Mouse (Mus musculus) c-Kit-positive CD71-negative TER-119-negative erythroid progenitor cells, embryonic 14.5 days (primary cell): ENCODE measurements around the gene Hnrnpr.

Experiments
- DNase-seq: peaks from one replicate; pipeline ENCODE4 v3.0.0-alpha.2; 2013; ENCODE audit warnings: low read depth

The Hnrnpr gene

GRCm38 (mm10) chr4:136308355-136308754 lies 2.4 kb upstream of the Hnrnpr start:
- no peak for DNase-seq

DNA sequence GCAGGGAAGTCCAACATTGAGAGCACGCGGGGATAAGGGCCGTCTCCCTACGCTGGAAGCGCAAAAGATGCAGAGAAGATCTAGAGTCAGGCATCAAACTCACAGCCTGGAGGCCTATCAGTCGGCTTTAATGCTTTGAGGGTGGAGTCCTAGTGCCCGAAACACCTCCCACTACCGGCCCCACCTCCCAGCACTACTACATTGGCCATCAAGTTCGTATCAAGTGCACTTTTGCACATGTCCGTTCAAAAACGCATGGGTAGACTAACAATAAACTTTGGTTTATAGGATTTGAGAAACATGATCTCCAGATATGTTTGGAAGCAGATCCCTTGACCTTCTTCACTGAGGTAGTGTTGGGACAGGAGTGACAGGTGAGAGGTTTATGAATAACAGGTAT lies 962 bp upstream of the Hnrnpr start:
- peak; percentile 68 for DNase-seq

DNA sequence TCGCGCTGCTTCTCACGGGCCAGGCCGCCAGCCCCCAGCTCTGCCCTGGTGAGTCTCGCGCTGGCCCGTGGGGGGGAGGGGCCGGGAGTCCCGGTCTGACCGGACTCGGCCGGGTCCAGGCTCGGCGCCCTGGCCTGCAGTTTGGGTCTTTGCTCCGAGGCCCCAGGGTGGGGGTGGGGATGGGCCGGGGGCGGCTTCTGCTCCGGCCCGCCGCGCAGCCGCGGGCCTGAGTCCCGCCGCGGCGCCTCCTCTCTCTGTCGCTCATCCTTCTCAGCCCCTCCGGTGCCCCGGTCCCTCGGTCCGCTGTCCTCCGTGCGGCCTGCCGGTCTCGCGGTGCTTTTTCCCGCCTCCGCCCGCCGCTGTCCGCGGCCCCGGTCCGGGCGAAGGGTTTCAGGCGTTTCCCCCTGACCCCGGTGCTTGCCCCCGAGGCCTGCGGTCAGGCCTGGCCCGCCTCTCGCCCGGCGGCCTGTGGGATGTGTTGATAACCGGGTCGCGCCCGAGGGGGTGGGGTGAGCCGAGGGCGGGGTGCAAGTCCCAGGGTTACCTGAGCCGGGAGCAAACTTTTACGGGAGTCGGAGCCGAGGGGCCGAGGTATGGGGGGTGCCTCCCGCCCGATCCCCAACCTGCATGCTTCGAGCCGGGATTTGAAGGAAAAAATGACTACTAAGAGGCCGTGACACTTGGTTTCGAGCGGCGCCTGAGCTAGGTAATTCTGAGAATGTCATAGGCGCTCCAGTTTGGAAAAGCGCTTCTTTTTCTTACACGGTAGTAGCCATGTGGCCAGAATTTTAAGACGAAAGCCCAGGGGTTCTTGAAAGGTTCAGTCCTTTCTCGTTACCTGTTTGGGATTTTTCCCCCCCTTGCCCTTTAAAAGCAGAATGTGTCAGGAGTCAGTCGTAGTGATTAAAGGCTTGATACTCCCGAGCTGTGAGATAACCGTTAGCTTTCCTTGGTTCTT lies 579 bp downstream of the Hnrnpr start:
- DNase-seq = peak; percentile 30

- no peak for DNase-seq
These were observed 1.9 kb downstream of the Hnrnpr start for GRCm38 (mm10) chr4:136312616-136313015.

DNA sequence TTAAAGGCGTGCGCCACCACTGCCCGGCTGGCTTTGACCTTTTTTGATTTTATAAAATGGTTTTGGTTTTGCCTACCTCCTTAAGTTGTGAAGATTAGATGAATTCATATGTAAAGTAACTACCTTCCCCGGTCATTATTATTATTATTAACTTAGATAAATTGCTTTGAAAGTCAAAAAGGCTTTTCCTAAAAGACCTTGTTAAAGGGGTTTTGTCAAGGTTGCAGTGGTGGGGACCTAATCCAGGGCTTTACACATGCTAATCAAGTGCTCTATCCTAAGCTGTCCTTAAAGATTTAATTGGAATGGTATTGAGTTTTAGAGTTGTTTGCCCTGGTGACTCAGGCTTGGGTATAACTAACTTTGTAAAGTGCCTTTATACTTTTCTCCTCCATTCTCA lies 6.9 kb downstream of the Hnrnpr start:
- DNase-seq = no peak

DNA sequence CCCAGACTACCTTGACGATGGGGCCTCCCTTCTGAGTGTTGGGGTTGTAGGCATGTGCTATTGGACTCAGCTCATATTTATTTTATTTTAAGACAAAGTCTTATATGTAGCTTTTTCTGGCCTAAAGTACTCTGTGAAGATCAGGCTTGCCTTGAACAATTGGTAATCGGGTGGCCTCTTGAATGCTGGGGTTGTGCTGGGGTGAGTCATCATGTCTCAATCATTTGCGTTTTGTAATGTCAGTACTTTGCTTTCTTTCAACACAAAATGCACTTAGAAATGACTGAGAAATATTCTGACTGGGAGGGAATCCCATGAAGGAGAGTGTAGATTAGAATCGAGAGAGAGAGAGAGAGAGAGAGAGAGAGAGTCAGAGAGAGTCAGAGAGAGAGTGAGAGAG lies 9.3 kb downstream of the Hnrnpr start:
- DNase-seq = no peak

GRCm38 (mm10) chr4:136324226-136324625 lies 13.5 kb downstream of the Hnrnpr start:
- DNase-seq = no peak

DNA sequence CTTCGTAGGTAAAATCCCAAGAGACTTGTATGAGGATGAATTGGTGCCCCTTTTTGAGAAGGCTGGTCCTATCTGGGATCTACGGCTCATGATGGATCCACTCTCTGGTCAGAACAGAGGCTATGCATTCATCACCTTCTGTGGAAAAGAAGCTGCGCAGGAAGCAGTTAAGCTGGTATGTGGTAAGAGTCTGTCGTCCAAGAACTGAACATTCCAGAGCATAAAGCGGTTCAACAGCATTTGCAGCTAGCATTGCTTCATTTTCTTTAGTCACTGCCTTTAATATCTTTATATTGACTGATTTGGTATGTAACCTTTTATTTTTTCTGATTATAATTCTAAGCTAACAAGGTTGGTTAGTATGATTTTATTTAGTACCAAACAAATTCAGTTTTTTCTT lies 16.5 kb downstream of the Hnrnpr start:
- DNase-seq = no peak

DNA sequence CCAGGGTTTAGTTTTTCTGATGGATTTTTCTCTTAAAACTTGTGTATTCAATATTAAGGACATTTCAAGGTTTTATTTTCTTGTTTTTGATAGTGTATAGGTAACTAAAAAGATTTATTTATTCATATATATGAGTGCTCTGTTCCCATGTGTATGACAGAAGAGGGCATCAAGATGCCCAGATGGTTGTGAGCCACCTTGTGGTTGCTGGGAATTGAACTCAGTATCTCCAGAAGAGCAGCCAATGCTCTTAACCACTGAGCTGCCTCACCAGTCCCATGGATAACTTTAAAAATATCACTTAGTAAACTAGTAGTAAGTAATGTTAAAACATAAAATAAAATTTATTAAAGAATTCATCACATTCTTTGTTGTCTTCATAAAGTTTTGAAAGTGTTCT lies 17.4 kb downstream of the Hnrnpr start:
- DNase-seq = no peak

- no peak for DNase-seq
These were observed 21.0 kb downstream of the Hnrnpr start for GRCm38 (mm10) chr4:136331709-136332108.

DNA sequence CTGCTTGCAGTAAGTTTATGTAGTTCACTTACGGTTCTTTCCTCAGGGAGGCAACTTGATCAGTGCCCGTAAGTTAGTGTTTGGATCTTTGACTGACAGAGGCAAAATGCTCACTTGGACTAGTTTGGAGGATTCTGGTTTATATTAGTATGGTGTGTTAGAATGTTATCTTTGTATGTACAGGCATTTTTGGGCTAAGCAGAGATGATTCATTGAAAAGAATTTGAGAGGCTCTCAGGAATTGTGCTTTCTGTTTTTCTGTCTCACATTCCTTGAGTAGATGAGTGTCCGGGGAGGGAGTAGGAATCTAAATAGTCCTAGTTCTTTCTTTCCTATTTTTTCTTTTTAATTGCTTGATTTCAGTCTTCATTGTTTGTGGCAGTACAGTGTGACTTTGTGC lies 22.4 kb downstream of the Hnrnpr start:
- no peak for DNase-seq

- no peak for DNase-seq
These were observed 24.3 kb downstream of the Hnrnpr start for GRCm38 (mm10) chr4:136335065-136335464.

GRCm38 (mm10) chr4:136337129-136337528 lies 26.4 kb downstream of the Hnrnpr start:
- no peak for DNase-seq

DNA sequence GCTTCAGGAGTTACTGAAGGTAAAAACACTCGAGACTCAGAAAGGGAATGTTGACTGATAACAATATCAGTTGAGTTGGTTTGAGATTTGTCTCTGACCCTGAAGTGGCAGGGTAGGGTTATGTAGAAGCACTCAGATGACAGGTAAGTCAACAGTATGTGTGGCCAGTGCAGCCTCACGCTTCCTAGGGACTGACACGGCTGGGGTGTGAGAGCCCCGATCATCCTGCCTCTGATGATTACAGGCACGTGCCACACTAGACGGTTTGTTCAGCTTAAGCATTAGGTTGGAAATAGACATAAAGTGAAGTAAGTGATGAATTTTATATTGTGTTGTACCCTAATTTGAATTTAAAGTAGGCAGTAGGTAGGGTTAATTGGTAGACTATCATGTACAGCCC lies 38.9 kb downstream of the Hnrnpr start:
- DNase-seq = no peak

DNA sequence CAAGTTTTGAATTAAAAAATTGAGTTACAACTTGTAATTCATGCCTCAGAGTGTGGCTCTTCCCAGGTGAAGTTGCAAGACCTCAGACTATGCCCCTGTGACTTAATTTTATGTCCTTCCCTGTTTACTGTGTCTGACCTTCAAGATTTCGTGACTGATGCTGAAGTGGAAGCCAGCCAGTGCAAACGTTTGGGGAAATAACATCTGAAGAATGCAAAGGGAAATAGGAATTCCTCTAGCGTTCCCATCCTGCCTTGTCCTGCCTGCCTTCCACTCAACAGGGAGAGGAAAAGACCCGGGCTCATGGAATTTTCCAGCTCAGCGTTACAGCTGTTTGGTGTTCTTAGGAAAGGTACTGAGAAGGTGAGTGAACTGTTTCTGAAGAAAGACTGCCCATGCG lies 46.3 kb downstream of the Hnrnpr start:
- no peak for DNase-seq

DNA sequence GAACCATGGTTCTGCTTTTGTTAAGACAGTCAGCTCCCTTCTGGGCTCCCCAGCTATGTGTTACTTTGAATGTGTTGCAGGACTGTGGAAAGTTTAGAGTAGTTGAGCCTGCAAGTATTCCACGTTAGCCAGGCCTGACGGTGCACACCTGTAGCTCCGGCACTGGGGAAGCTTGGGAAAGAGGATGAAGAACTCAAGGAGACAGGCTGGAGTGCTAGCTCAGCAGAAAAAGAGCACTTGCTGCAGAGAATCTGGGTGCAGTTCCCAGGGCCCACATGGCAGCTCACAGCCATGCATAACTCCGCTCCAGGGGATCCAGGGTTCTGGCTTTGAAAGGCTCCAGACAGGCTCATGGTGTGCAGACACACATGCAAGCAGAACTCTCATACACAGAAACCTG lies 46.7 kb downstream of the Hnrnpr start:
- DNase-seq = no peak

GRCm38 (mm10) chr4:136367856-136368255 lies 57.1 kb downstream of the Hnrnpr start:
- DNase-seq = no peak

GRCm38 (mm10) chr4:136369727-136370126 lies 59.0 kb downstream of the Hnrnpr start:
- DNase-seq = peak; percentile 65

- no peak for DNase-seq
These were observed 62.9 kb downstream of the Hnrnpr start for GRCm38 (mm10) chr4:136373494-136374181.

DNA sequence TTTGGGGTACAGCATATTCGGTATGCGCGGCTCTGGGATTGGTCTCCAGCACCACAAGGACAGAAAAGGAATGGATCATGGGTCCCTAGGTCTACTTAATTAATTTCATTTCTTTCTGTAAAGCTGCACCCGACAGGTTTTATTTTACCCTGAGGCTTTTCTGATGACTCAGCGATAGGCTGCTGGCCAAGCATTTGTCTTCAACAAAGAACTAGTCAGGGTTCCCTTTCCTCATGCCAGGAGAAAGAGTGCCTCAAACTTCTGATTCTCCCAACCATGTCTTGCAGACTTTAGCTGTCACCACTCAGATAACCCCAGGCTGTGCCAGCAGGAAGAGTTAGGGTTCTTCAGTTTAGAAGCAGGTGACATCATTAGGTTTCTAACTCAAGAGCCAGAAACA lies 66.3 kb downstream of the Hnrnpr start:
- no peak for DNase-seq

DNA sequence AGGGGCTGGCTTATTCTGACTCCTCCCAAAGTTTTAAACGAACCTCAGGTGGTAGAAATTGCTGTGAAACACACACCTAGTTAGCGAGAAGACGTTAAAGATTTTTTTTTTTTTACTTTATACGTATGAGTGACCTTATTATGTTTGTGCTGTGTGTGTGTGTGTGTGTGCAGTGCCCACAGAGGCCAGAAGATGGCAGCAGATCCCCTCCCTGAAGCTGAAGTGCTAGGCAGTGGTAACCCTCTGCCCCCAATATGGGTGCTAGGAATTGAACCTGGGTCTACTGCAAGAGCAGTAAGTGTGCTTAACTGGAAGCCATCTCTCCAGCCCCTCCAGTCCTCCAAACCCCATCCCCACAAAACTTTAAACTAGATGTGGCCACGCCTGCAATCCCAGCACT lies 72.3 kb downstream of the Hnrnpr start:
- no peak for DNase-seq

GRCm38 (mm10) chr4:136383839-136384238 lies 73.1 kb downstream of the Hnrnpr start:
- DNase-seq = no peak

DNA sequence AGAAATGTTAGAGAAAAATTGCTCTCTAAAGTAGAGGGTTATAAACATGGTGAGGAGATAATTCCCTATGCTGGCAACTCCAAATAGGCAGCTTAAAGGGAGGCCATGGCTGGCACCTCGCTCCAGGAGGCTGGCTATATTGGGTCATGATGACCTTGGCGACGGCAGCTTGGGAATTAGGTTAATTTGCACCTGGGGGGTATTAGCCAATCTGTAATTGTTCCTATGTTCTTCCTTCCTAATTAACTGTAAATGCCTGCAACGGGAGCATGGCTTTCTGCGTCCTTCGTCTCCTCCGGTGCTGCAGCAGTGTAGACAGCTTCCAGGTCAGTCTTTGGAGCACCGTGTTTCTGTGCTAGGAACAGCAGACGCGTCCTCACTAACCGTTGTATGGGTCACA lies 76.5 kb downstream of the Hnrnpr start:
- DNase-seq = no peak
